Mouse (Mus musculus) spleen, adult 2 months (tissue): Measurements from ENCODE around the gene Eme1.

Experiments used
- CTCF ChIP-seq: fragments of 200-500 bp; IDR thresholded peaks from 2 replicates; pipeline ENCODE4 v1.5.1; 2011; ENCODE audit warnings: mild to moderate bottlenecking, inconsistent platforms; ENCODE audit not compliant: insufficient read depth, insufficient read length, insufficient replicate concordance; ENCODE audit errors: extremely low read depth
- POLR2A ChIP-seq: fragments of 200-500 bp; IDR thresholded peaks from 2 replicates; pipeline ENCODE4 v1.6.1; 2011; ENCODE audit warnings: low read depth, low read length, inconsistent platforms

GRCm38 (mm10) chr11:94661344-94661743 is 7.6 kb upstream of the Eme1 start:
- TF ChIP-seq POLR2A (no peak), CTCF (no peak)
